Mouse (Mus musculus): ENCODE data around the gene Ldhd. TPM values are rescaled to one million over a fixed set of nuclear protein-coding genes. Genes with fewer than 3 reads are reported as not detected.

The Ldhd gene
- polyA plus RNA-seq, 1 experiment from 2014 or later = 5.8 TPM

GRCm38 (mm10) chr8:111631589-111631988 is 1.4 kb upstream of the Ldhd start:
- H3K27ac ChIP-seq (ENCODE audit: low read depth, low read length) = no peak overlapping the region
- 94% methylated on average over 8 of the region's 8 CpGs for WGBS
- H3K4me3 ChIP-seq (ENCODE audit: low read depth, low read length) = no peak overlapping the region
- H3K9ac ChIP-seq (ENCODE audit: low read depth, low read length) = no peak overlapping the region
- H3K36me3 ChIP-seq (ENCODE audit: control insufficient read depth, insufficient read depth) = 0 out of 2 replicates have a peak, but pooled peaks cover 4% of the 10 kb centered on the region
- no peaks in the 10 kb centered on the region for H3K9me3 ChIP-seq (ENCODE audit: control insufficient read depth)
- H3K27me3 ChIP-seq (replicated peaks; ENCODE audit: control insufficient read depth, insufficient read depth, low read length) = no peaks in the 10 kb centered on the region
- H3K4me2 ChIP-seq (replicated peaks; ENCODE audit: low read depth) = no peak overlapping the region
- ATAC-seq = no peak
- no peaks in the 10 kb centered on the region for H3K4me1 ChIP-seq (replicated peaks; ENCODE audit: control insufficient read depth, insufficient read depth, low read length)
- TF ChIP-seq CTCF (IDR thresholded peaks at IDR 0.05; ENCODE audit: low read depth) = no peak

GRCm38 (mm10) chr8:111628894-111629501 is 1.2 kb downstream of the Ldhd start:
- no peaks in the 10 kb centered on the region for H3K9me3 ChIP-seq (ENCODE audit: control insufficient read depth)
- H3K9ac ChIP-seq (ENCODE audit: low read depth, low read length) = no peak overlapping the region
- no peaks in the 10 kb centered on the region for H3K27me3 ChIP-seq (replicated peaks; ENCODE audit: control insufficient read depth, insufficient read depth, low read length)
- no peak overlapping the region for H3K27ac ChIP-seq (ENCODE audit: low read depth, low read length)
- 0 out of 2 replicates have a peak, but pooled peaks cover 4% of the 10 kb centered on the region for H3K36me3 ChIP-seq (ENCODE audit: control insufficient read depth, insufficient read depth)
- no peak for ATAC-seq
- no peak overlapping the region for H3K4me3 ChIP-seq (ENCODE audit: low read depth, low read length)
- no peaks in the 10 kb centered on the region for H3K4me1 ChIP-seq (replicated peaks; ENCODE audit: control insufficient read depth, insufficient read depth, low read length)
- 78% methylated on average over 19 of the region's 19 CpGs for WGBS
- H3K4me2 ChIP-seq (replicated peaks; ENCODE audit: low read depth) = no peak overlapping the region
- TF ChIP-seq CTCF (IDR thresholded peaks at IDR 0.05; ENCODE audit: low read depth) = no peak

GRCm38 (mm10) chr8:111628401-111628800 is 1.8 kb downstream of the Ldhd start:
- no peak for ATAC-seq
- H3K4me1 ChIP-seq (replicated peaks; ENCODE audit: control insufficient read depth, insufficient read depth, low read length) = no peaks in the 10 kb centered on the region
- H3K9me3 ChIP-seq (ENCODE audit: control insufficient read depth) = no peaks in the 10 kb centered on the region
- no peak overlapping the region for H3K4me3 ChIP-seq (ENCODE audit: low read depth, low read length)
- H3K27me3 ChIP-seq (replicated peaks; ENCODE audit: control insufficient read depth, insufficient read depth, low read length) = no peaks in the 10 kb centered on the region
- 90% methylated on average over 12 of the region's 12 CpGs for WGBS
- TF ChIP-seq CTCF (IDR thresholded peaks at IDR 0.05; ENCODE audit: low read depth) = no peak
- H3K27ac ChIP-seq (ENCODE audit: low read depth, low read length) = no peak overlapping the region
- 0 out of 2 replicates have a peak, but pooled peaks cover 4% of the 10 kb centered on the region for H3K36me3 ChIP-seq (ENCODE audit: control insufficient read depth, insufficient read depth)
- H3K4me2 ChIP-seq (replicated peaks; ENCODE audit: low read depth) = no peak overlapping the region
- no peak overlapping the region for H3K9ac ChIP-seq (ENCODE audit: low read depth, low read length)

- Histone ChIP-seq H3K4me3 (ENCODE audit: low read depth, low read length) (no peak overlapping the region), H3K9ac (ENCODE audit: low read depth, low read length) (no peak overlapping the region), H3K27ac (ENCODE audit: low read depth, low read length) (no peak overlapping the region), H3K4me1 (replicated peaks; ENCODE audit: control insufficient read depth, insufficient read depth, low read length) (no peaks in the 10 kb centered on the region), H3K4me2 (replicated peaks; ENCODE audit: low read depth) (no peak overlapping the region), H3K36me3 (ENCODE audit: control insufficient read depth, insufficient read depth) (0 out of 2 replicates have a peak, but pooled peaks cover 4% of the 10 kb centered on the region), H3K9me3 (ENCODE audit: control insufficient read depth) (no peaks in the 10 kb centered on the region), H3K27me3 (replicated peaks; ENCODE audit: control insufficient read depth, insufficient read depth, low read length) (no peaks in the 10 kb centered on the region)
- TF ChIP-seq CTCF (IDR thresholded peaks at IDR 0.05; ENCODE audit: low read depth) = no peak
- ATAC-seq = no peak
- WGBS = 96% methylated on average over 9 of the region's 9 CpGs
Measured at GRCm38 (mm10) chr8:111627923-111628322, 2.3 kb downstream of the Ldhd start.

GRCm38 (mm10) chr8:111626933-111627332 is 3.2 kb downstream of the Ldhd start:
- no peak overlapping the region for H3K27ac ChIP-seq (ENCODE audit: low read depth, low read length)
- no peak for TF ChIP-seq CTCF (IDR thresholded peaks at IDR 0.05; ENCODE audit: low read depth)
- no peak for ATAC-seq
- no peak overlapping the region for H3K9ac ChIP-seq (ENCODE audit: low read depth, low read length)
- H3K4me1 ChIP-seq (replicated peaks; ENCODE audit: control insufficient read depth, insufficient read depth, low read length) = no peaks in the 10 kb centered on the region
- WGBS = 87% methylated on average over 14 of the region's 14 CpGs
- no peaks in the 10 kb centered on the region for H3K27me3 ChIP-seq (replicated peaks; ENCODE audit: control insufficient read depth, insufficient read depth, low read length)
- H3K9me3 ChIP-seq (ENCODE audit: control insufficient read depth) = no peaks in the 10 kb centered on the region
- no peak overlapping the region for H3K4me2 ChIP-seq (replicated peaks; ENCODE audit: low read depth)
- H3K36me3 ChIP-seq (ENCODE audit: control insufficient read depth, insufficient read depth) = 0 out of 2 replicates have a peak, but pooled peaks cover 4% of the 10 kb centered on the region
- H3K4me3 ChIP-seq (ENCODE audit: low read depth, low read length) = no peak overlapping the region

- WGBS = 63% methylated on average over 8 of the region's 8 CpGs
- H3K4me2 ChIP-seq (replicated peaks; ENCODE audit: low read depth) = no peak overlapping the region
Measured at GRCm38 (mm10) chr8:111626528-111626820, 3.7 kb downstream of the Ldhd start.

More at GRCm38 (mm10) chr8:111626528-111626820, 3.7 kb downstream of the Ldhd start:
- no peak for ATAC-seq
- Histone ChIP-seq H3K27me3 (replicated peaks; ENCODE audit: control insufficient read depth, insufficient read depth, low read length) (no peaks in the 10 kb centered on the region), H3K4me1 (replicated peaks; ENCODE audit: control insufficient read depth, insufficient read depth, low read length) (no peaks in the 10 kb centered on the region), H3K4me3 (ENCODE audit: low read depth, low read length) (no peak overlapping the region), H3K36me3 (ENCODE audit: control insufficient read depth, insufficient read depth) (0 out of 2 replicates have a peak, but pooled peaks cover 4% of the 10 kb centered on the region), H3K9ac (ENCODE audit: low read depth, low read length) (no peak overlapping the region), H3K9me3 (ENCODE audit: control insufficient read depth) (no peaks in the 10 kb centered on the region), H3K27ac (ENCODE audit: low read depth, low read length) (no peak overlapping the region)
- no peak for TF ChIP-seq CTCF (IDR thresholded peaks at IDR 0.05; ENCODE audit: low read depth)

All from intestine, postnatal 0 days (tissue).